Mouse (Mus musculus): ENCODE measurements around the gene Gje1.

DNA sequence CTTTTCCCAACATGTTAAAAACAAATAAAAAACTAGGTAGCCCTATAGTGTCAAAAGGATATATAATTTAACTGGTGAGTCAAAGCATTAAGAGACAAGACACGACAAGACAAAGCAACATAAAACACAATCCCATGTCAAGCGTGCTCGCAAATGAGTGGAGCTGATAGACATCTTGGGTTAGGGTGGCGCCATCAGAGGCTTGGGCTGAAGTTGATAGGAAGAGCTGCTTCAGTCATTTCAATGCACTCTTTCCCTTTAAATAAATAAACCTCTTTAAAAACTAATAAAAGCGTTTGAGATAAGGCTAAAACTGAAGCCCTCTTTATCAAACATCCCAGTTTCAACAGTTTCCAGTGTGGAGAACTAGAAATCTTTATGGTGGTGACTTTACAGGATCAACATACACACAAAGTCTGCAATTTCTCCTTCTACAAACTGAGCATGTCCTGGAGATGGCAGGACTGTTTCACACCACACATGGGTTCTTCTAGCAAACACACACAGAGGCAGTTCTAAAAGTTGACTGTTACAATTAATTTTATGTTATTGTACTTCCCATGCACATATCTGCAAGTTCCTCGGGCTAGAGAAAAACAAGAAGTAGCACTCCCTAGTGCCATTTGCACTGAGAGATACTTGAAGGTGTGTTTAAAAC lies 29.1 kb downstream of the Gje1 start:
- TF ChIP-seq CTCF (IDR thresholded peaks at IDR 0.05; ENCODE audit: low read depth) (no peak), EP300 (IDR thresholded peaks at IDR 0.05; ENCODE audit: low read depth) (no peak)

Data from liver, postnatal 0 days (tissue).